Mouse (Mus musculus) embryonic facial prominence, embryonic 11.5 days (tissue): ENCODE results near the gene Fignl1. TPM values are rescaled to one million over a fixed set of nuclear protein-coding genes. Genes with fewer than 3 reads are reported as not detected.
A peak's percentile ranks its signal among the peaks of the same experiment; 100 is the strongest.

Experiments used
- ATAC-seq: fragments of 200-750 bp; cut with Nextera tagmentation; replicated peaks from 2 replicates; pipeline ENCODE4 v1.8.0; 2017; ENCODE audit warnings: low read depth; ENCODE audit not compliant: insufficient number of reproducible peaks, low FRiP score, low TSS enrichment
- DNase-seq: peaks from one replicate; pipeline ENCODE4 v3.0.0-alpha.2; 2015; ENCODE audit warnings: low spot score
- H3K27ac ChIP-seq: fragments of 300-500 bp; sonication (generic); replicated peaks from 2 replicates; pipeline ENCODE4 v1.5.1; 2014; ENCODE audit warnings: mild to moderate bottlenecking, low read depth, low read length, control low read depth
- H3K27me3 ChIP-seq: fragments of 300-500 bp; sonication (generic); 2 replicates; pipeline ENCODE4 v1.6.1; 2014; ENCODE audit warnings: mild to moderate bottlenecking, low read length, moderate library complexity, mixed read lengths; ENCODE audit not compliant: control insufficient read depth, insufficient read depth
- H3K36me3 ChIP-seq: fragments of 300-500 bp; sonication (generic); replicated peaks from 2 replicates; pipeline ENCODE4 v1.6.1; 2014; ENCODE audit warnings: low read depth, mild to moderate bottlenecking, low read length, moderate library complexity, mixed read lengths; ENCODE audit not compliant: control insufficient read depth, insufficient read depth
- H3K4me1 ChIP-seq: fragments of 300-500 bp; sonication (generic); 2 replicates; pipeline ENCODE4 v1.6.1; 2014; ENCODE audit warnings: low read length, mixed read lengths; ENCODE audit not compliant: control insufficient read depth, insufficient read depth
- H3K4me2 ChIP-seq: fragments of 300-500 bp; sonication (generic); 2 replicates; pipeline ENCODE4 v1.6.1; 2014; ENCODE audit warnings: low read depth, mild to moderate bottlenecking, control low read depth, low read length, moderate library complexity
- H3K4me3 ChIP-seq: fragments of 300-500 bp; sonication (generic); 2 replicates; pipeline ENCODE4 v1.5.1; 2014; ENCODE audit warnings: low read depth, low read length, control low read depth
- H3K9ac ChIP-seq: fragments of 300-500 bp; sonication (generic); replicated peaks from 2 replicates; pipeline ENCODE4 v1.6.1; 2014; ENCODE audit warnings: mild to moderate bottlenecking, control low read depth, low read length
- H3K9me3 ChIP-seq: fragments of 300-500 bp; sonication (generic); replicated peaks from 2 replicates; pipeline ENCODE4 v1.6.1; 2016; ENCODE audit warnings: mild to moderate bottlenecking, low read length, inconsistent platforms, mixed read lengths; ENCODE audit not compliant: control insufficient read depth
- WGBS: fragments of 180-500 bp; shearing (Covaris S2); extraction: QIAGEN DNeasy Blood & Tissue Kit; methylation state at CpG from one replicate; pipeline ENCODE4 v1.1.7; 2014; 5-methylcytosine and 5-hydroxymethylcytosine counted together
- polyA plus RNA-seq: library from polyadenylated mRNA; unstranded; fragments of >200 nt; fragmentation: Nextera tagmentation; extraction: Ambion mirVana; gene quantifications from 2 replicates; pipeline ENCODE4 v1.2.1, GENCODE M21; 2014

Fignl1 gene
- polyA plus RNA-seq, 1 experiment from 2014 or later: 119 TPM

GRCm38 (mm10) chr11:11849513-11850311 lies 41.0 kb upstream of the Fignl1 start:
- no peaks in the 10 kb centered on the region for H3K9me3 ChIP-seq
- no peak overlapping the region for H3K27ac ChIP-seq
- WGBS: 55% methylated on average over 13 of the region's 13 CpGs
- no peak overlapping the region for H3K9ac ChIP-seq
- no peak overlapping the region for H3K4me2 ChIP-seq
- H3K4me3 ChIP-seq: no peak overlapping the region
- no peaks in the 10 kb centered on the region for H3K27me3 ChIP-seq
- DNase-seq: no peak
- no peak for ATAC-seq
- H3K4me1 ChIP-seq: 0 out of 2 replicates have a peak, but pooled peaks cover 2% of the 10 kb centered on the region
- H3K36me3 ChIP-seq: no peaks in the 10 kb centered on the region

- Histone ChIP-seq H3K9ac (no peak overlapping the region), H3K36me3 (no peaks in the 10 kb centered on the region), H3K4me3 (no peak overlapping the region), H3K4me1 (0 out of 2 replicates have a peak, but pooled peaks cover 2% of the 10 kb centered on the region), H3K27me3 (no peaks in the 10 kb centered on the region; the same call in 1 of the 2 replicates), H3K27ac (no peak overlapping the region), H3K9me3 (no peaks in the 10 kb centered on the region), H3K4me2 (no peak overlapping the region)
- ATAC-seq: no peak
- DNase-seq: no peak
- 94% methylated on average over 4 of the region's 4 CpGs for WGBS
Measured at GRCm38 (mm10) chr11:11848467-11848866, 39.7 kb upstream of the Fignl1 start.

DNA sequence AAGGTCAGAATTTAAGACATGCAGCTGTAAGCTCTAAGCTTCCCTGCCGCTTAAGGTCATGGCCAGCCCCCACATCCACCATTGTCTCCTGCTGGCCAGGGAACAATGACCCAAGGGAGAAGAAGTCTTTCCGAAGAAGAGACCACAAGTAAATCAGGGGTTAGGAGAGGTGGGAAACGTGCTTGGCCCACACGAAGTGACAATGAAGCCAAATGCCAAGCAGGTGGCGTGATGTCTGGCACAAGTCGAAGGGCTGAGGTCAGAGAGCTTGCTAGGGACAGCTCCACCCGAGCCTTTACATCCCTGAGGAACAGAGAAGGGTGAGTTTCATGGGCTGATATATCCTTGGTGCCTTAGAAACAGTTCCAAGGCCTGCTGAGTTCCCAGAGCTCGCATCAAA lies 36.3 kb upstream of the Fignl1 start:
- no peaks in the 10 kb centered on the region for H3K36me3 ChIP-seq
- peak overlapping the region; percentile 7; the same call in 1 of the 2 replicates for H3K27ac ChIP-seq
- H3K27me3 ChIP-seq: no peaks in the 10 kb centered on the region; the same call in 1 of the 2 replicates
- WGBS: 69% methylated on average over 8 of the region's 8 CpGs
- no peak overlapping the region for H3K4me3 ChIP-seq
- H3K9me3 ChIP-seq: no peaks in the 10 kb centered on the region
- no peak overlapping the region for H3K9ac ChIP-seq
- ATAC-seq (no peak), DNase-seq (no peak)
- no peak overlapping the region for H3K4me2 ChIP-seq
- H3K4me1 ChIP-seq: no peaks in the 10 kb centered on the region

DNA sequence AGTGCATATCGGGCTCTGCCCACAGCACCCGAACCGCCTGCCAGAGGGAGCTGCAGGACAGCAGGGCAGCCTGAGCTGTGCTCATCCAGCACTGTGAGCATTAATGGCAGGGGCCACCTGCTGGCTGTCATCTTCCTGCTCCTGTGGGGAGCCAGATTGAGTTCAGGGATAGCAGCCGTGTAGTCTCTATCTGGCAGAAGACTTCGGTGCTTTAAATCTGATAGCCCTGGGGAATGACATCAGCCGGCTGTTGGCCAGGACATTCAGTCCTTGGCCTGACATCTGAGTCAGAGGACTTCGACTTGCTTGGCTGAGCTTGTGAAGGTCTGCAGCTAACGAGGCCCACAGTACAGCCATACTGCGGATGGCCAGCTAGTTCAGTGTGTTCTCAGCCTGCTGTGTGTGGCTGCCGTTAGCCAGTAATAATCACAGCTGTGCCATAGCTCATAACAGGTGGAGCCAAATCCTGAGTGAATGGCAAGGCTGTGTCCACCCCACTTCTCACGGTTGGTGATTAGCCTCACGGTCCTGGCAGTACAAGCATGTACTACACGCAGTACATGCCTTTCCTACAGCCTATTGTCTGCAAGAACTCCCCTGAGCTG lies 35.7 kb upstream of the Fignl1 start:
- Histone ChIP-seq H3K9me3 (no peaks in the 10 kb centered on the region), H3K4me1 (no peaks in the 10 kb centered on the region), H3K4me2 (no peak overlapping the region), H3K9ac (no peak overlapping the region), H3K36me3 (no peaks in the 10 kb centered on the region), H3K27ac (no peak overlapping the region), H3K4me3 (no peak overlapping the region), H3K27me3 (no peaks in the 10 kb centered on the region; the same call in 1 of the 2 replicates)
- DNase-seq (no peak), ATAC-seq (peak; percentile 69)
- WGBS: 47% methylated on average over 13 of the region's 13 CpGs

DNA sequence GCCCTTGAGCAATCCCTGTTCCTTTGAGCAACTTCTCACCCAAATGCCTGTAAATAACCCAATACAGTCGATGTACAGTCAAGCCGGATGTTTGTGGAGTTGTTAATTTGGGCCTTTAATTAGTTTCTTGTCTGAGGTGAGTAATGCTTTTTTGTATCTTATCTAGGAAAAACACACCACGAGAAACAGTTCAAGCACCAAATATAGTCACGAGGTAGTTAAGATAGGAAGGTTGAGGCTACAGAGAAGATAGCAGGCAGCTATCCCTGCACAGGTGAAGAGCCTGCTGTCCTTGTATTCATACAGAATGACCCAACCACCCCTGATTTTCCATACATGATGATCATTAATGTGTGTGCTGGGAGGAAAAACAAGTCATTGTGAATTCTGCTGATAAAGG lies 32.8 kb upstream of the Fignl1 start:
- DNase-seq (no peak), ATAC-seq (no peak)
- H3K9me3 ChIP-seq: no peaks in the 10 kb centered on the region
- no peaks in the 10 kb centered on the region; the same call in 1 of the 2 replicates for H3K27me3 ChIP-seq
- no peaks in the 10 kb centered on the region for H3K36me3 ChIP-seq
- 77% methylated on average over 4 of the region's 4 CpGs for WGBS
- no peaks in the 10 kb centered on the region; the same call in 1 of the 2 replicates for H3K4me1 ChIP-seq
- H3K4me3 ChIP-seq: no peak overlapping the region
- no peak overlapping the region for H3K27ac ChIP-seq
- H3K9ac ChIP-seq: no peak overlapping the region
- H3K4me2 ChIP-seq: no peak overlapping the region

DNA sequence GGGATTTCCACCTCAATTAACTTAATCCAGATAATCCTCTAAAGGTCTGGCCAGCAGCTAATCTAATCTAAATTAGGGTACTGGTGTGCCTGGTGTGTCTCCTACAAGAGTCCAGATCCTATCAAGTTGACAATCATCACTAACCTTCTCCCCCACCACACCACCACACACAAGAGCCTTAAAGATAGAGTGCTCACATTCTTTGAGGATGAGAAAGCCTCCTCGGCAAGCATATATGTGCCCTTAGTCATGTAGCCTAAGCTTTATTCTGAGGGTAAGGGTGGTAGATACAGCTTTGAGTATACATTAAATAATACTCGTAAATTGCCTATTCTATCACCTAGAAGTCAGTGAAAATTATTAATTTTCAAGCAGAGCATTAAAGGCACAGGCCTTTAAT lies 32.0 kb upstream of the Fignl1 start:
- no peak overlapping the region for H3K27ac ChIP-seq

DNA sequence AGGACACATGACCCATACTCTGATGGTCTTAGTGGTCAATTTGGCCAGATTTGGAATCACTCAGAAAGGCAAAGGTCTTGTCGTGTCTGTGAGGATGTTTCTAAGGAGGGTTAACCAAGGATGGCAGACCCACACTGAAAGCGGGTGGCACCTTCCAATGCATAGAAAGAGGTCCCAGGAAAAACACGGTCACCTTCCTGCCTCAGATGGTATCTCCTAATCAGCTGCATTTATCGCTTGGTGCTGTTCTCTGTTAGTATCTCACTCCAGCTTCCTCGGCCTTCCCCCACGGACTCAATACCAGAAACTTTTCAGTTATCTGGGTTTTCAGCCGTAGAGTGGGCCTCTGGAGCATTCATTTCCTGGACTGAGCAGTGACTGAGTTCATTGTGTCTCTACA lies 31.1 kb upstream of the Fignl1 start:
- no peak overlapping the region for H3K27ac ChIP-seq
- ATAC-seq: no peak
- WGBS: 87% methylated on average over 7 of the region's 7 CpGs

More for the DNA sequence above, 32.0 kb upstream of the Fignl1 start:
- no peak for ATAC-seq
- no peak overlapping the region for H3K9ac ChIP-seq
- WGBS: 68% methylated on average over 2 of the region's 2 CpGs
- no peak overlapping the region for H3K4me2 ChIP-seq
- no peaks in the 10 kb centered on the region for H3K9me3 ChIP-seq
- H3K4me3 ChIP-seq: no peak overlapping the region
- no peaks in the 10 kb centered on the region; the same call in 1 of the 2 replicates for H3K27me3 ChIP-seq
- H3K36me3 ChIP-seq: no peaks in the 10 kb centered on the region
- H3K4me1 ChIP-seq: no peaks in the 10 kb centered on the region; the same call in 1 of the 2 replicates
- DNase-seq: no peak

GRCm38 (mm10) chr11:11837384-11837783 lies 28.6 kb upstream of the Fignl1 start:
- Histone ChIP-seq H3K36me3 (no peaks in the 10 kb centered on the region), H3K4me1 (no peaks in the 10 kb centered on the region; the same call in 1 of the 2 replicates), H3K4me2 (no peak overlapping the region), H3K27ac (peak overlapping the region; percentile 67), H3K4me3 (no peak overlapping the region), H3K9ac (no peak overlapping the region), H3K9me3 (no peaks in the 10 kb centered on the region), H3K27me3 (no peaks in the 10 kb centered on the region)
- ATAC-seq (no peak), DNase-seq (no peak)
- 79% methylated on average over 5 of the region's 5 CpGs for WGBS

More for the DNA sequence above, 31.1 kb upstream of the Fignl1 start:
- Histone ChIP-seq H3K4me3 (no peak overlapping the region), H3K36me3 (no peaks in the 10 kb centered on the region), H3K9me3 (no peaks in the 10 kb centered on the region), H3K27me3 (no peaks in the 10 kb centered on the region; the same call in 1 of the 2 replicates), H3K4me2 (no peak overlapping the region), H3K4me1 (no peaks in the 10 kb centered on the region; the same call in 1 of the 2 replicates), H3K9ac (no peak overlapping the region)
- no peak for DNase-seq
